Mouse (Mus musculus): ENCODE results near the gene Rab39.

The Rab39 gene

GRCm38 (mm10) chr9:53705992-53706696, at the start of gene Rab39:
Gene Rab39, minus strand, starts transcription at chr9:53706232.
- DNase-seq (ENCODE audit: low spot score in 2 of 2) = peak; percentile 68 to 78

- no peak for DNase-seq (ENCODE audit: low spot score in 2 of 2)
Observed at GRCm38 (mm10) chr9:53754801-53755200, 48.8 kb upstream of the Rab39 start.

GRCm38 (mm10) chr9:53750899-53751298, 44.9 kb upstream of the Rab39 start:
- no peak for DNase-seq (ENCODE audit: low spot score in 2 of 2)

- no peak for DNase-seq (ENCODE audit: low spot score in 2 of 2)
Observed at GRCm38 (mm10) chr9:53750411-53750810, 44.4 kb upstream of the Rab39 start.

- no peak for DNase-seq (ENCODE audit: low spot score in 2 of 2)
Observed at GRCm38 (mm10) chr9:53740829-53741404, 34.9 kb upstream of the Rab39 start.

GRCm38 (mm10) chr9:53705491-53705991, 491 bp downstream of the Rab39 start:
- DNase-seq (ENCODE audit: low spot score in 2 of 2) = peak; percentile 34 to 45

- no peak for DNase-seq (ENCODE audit: low spot score in 2 of 2)
Observed at GRCm38 (mm10) chr9:53702991-53703390, 3.0 kb downstream of the Rab39 start.

- no peak for DNase-seq (ENCODE audit: low spot score in 2 of 2)
Observed at GRCm38 (mm10) chr9:53700496-53700895, 5.5 kb downstream of the Rab39 start.

GRCm38 (mm10) chr9:53695846-53696245, 10.2 kb downstream of the Rab39 start:
- DNase-seq (ENCODE audit: low spot score in 2 of 2) = no peak

GRCm38 (mm10) chr9:53693718-53694117, 12.3 kb downstream of the Rab39 start:
- no peak for DNase-seq (ENCODE audit: low spot score in 2 of 2)

- DNase-seq (ENCODE audit: low spot score in 2 of 2) = no peak
Observed at GRCm38 (mm10) chr9:53691745-53692670, 14.0 kb downstream of the Rab39 start.

GRCm38 (mm10) chr9:53680851-53681250, 25.2 kb downstream of the Rab39 start:
- DNase-seq (ENCODE audit: low spot score in 2 of 2) = no peak

GRCm38 (mm10) chr9:53676921-53677320, 29.1 kb downstream of the Rab39 start:
- DNase-seq (ENCODE audit: low spot score in 2 of 2) = no peak

GRCm38 (mm10) chr9:53673571-53673970, 32.5 kb downstream of the Rab39 start:
- peak; percentile 52 to 71 for DNase-seq (ENCODE audit: low spot score in 2 of 2)

GRCm38 (mm10) chr9:53669680-53670219, 36.3 kb downstream of the Rab39 start, which contains the start of gene Cul5:
Gene Cul5, minus strand, starts transcription at chr9:53670014.
- DNase-seq (ENCODE audit: low spot score in 2 of 2) = peak; percentile 15 to 46

- peak; percentile 92 to 94 for DNase-seq (ENCODE audit: low spot score in 2 of 2)
Observed at GRCm38 (mm10) chr9:53667020-53667669, 38.9 kb downstream of the Rab39 start.

GRCm38 (mm10) chr9:53666665-53667019, 39.4 kb downstream of the Rab39 start:
- DNase-seq (ENCODE audit: low spot score in 2 of 2) = peak in 1 of 2 experiments; percentile 8

GRCm38 (mm10) chr9:53665428-53665827, 40.6 kb downstream of the Rab39 start:
- DNase-seq (ENCODE audit: low spot score in 2 of 2) = no peak

- no peak for DNase-seq (ENCODE audit: low spot score in 2 of 2)
Observed at GRCm38 (mm10) chr9:53664819-53665218, 41.2 kb downstream of the Rab39 start.

- DNase-seq (ENCODE audit: low spot score in 2 of 2) = no peak
Observed at GRCm38 (mm10) chr9:53634796-53635195, 71.2 kb downstream of the Rab39 start.

All from spleen, postnatal 14 days (tissue).